In the genomic region with DNA sequence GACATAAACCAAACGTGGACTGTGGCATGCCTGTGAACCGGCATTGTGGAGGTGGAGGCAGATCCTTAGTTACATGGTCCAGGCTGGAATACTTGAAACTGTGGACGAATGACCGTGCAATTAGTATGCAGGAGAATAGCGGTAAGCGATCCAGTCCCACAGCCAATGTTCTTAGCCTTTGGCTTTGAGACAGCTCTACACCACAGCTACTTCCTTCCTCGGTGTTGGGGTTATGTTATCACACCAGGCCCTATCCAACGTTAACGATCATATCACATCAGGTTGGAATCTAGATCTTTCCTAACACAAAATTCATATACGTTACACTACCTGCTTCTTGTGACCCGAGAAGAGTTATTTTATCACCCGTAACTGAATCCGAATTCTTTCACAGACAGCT, we compare ENCODE assay signal across 8 mouse cellular contexts. TPM values are rescaled to one million over a fixed set of nuclear protein-coding genes. Genes with fewer than 3 reads are reported as not detected.
DNase-seq lines count a peak whose midpoint lies in the region; ATAC-seq lines count a peak whose summit lies in the region.

No protein-coding gene starts in this region.

- H3K27me3 ChIP-seq in kidney, embryonic 14.5 days (ENCODE audit: control insufficient read depth, insufficient read depth, low read length), result no peaks in the 10 kb centered on the region
- H3K27me3 ChIP-seq in hindbrain, embryonic 15.5 days, result no peaks in the 10 kb centered on the region
- no peaks in the 10 kb centered on the region for H3K27me3 ChIP-seq in midbrain, embryonic 13.5 days

- 67% methylated on average over 13 of the region's 13 CpGs for WGBS in kidney, embryonic 14.5 days
- WGBS in hindbrain, embryonic 15.5 days, result 72% methylated on average over 13 of the region's 13 CpGs
- 76% methylated on average over 13 of the region's 13 CpGs for WGBS in midbrain, embryonic 13.5 days

- DNase-seq in kidney, adult 11 months, result no peak
- DNase-seq in urinary bladder, postnatal 36 days (ENCODE audit: low spot score in 2 of 2), result no peak
- no peak for DNase-seq in frontal cortex, adult 2 months (ENCODE audit: extremely low spot score in 1 of 2, low spot score in 1 of 2)

- peaks cover 5% of the 10 kb centered on the region for H3K4me1 ChIP-seq in kidney, embryonic 14.5 days (ENCODE audit: control insufficient read depth, insufficient read depth, low read length)
- H3K4me1 ChIP-seq in hindbrain, embryonic 15.5 days (replicated peaks), result peaks cover 26% of the 10 kb centered on the region
- peaks cover 33% of the 10 kb centered on the region for H3K4me1 ChIP-seq in midbrain, embryonic 13.5 days (replicated peaks)

- H3K27ac ChIP-seq in kidney, embryonic 14.5 days (ENCODE audit: low read depth, low read length), result no peak overlapping the region
- no peak overlapping the region for H3K27ac ChIP-seq in hindbrain, embryonic 15.5 days (replicated peaks)
- H3K27ac ChIP-seq in midbrain, embryonic 13.5 days, result no peak overlapping the region

- H3K9me3 ChIP-seq in kidney, embryonic 14.5 days (ENCODE audit: control insufficient read depth, low read length), result no peaks in the 10 kb centered on the region
- H3K9me3 ChIP-seq in hindbrain, embryonic 15.5 days, result no peaks in the 10 kb centered on the region
- no peaks in the 10 kb centered on the region for H3K9me3 ChIP-seq in midbrain, embryonic 13.5 days

- H3K4me2 ChIP-seq in kidney, embryonic 14.5 days (replicated peaks; ENCODE audit: low read depth, low read length), result peak overlapping the region; percentile 60
- peak overlapping the region; percentile 88 for H3K4me2 ChIP-seq in hindbrain, embryonic 15.5 days
- H3K4me2 ChIP-seq in midbrain, embryonic 13.5 days (replicated peaks), result peak overlapping the region; percentile 95

- H3K4me3 ChIP-seq in kidney, embryonic 14.5 days (ENCODE audit: low read length), result peak overlapping the region; percentile 83
- H3K4me3 ChIP-seq in hindbrain, embryonic 15.5 days, result peak overlapping the region; percentile 99
- H3K4me3 ChIP-seq in midbrain, embryonic 13.5 days (replicated peaks), result peak overlapping the region; percentile 94

- ATAC-seq in kidney, embryonic 14.5 days (ENCODE audit: low FRiP score, low TSS enrichment), result no peak
- ATAC-seq in common myeloid progenitor, adult 5-6 weeks (replicated peaks; ENCODE audit: low read depth, poor library complexity, severe bottlenecking), result peak; percentile 58
- no peak for ATAC-seq in hindbrain, embryonic 15.5 days (ENCODE audit: low FRiP score, low read depth)
- ATAC-seq in midbrain, embryonic 13.5 days, result no peak
- ATAC-seq in monocyte, adult 5-6 weeks (replicated peaks; ENCODE audit: insufficient number of reproducible peaks, low FRiP score, low TSS enrichment, poor library complexity, severe bottlenecking), result no peak

- H3K36me3 ChIP-seq in kidney, embryonic 14.5 days (ENCODE audit: control insufficient read depth, insufficient read depth, low read length), result peaks cover 21% of the 10 kb centered on the region
- H3K36me3 ChIP-seq in hindbrain, embryonic 15.5 days, result peaks cover 11% of the 10 kb centered on the region
- H3K36me3 ChIP-seq in midbrain, embryonic 13.5 days, result peaks cover 20% of the 10 kb centered on the region

- H3K9ac ChIP-seq in kidney, embryonic 14.5 days (ENCODE audit: low read depth, low read length), result peak overlapping the region; percentile 93; the same call in 1 of the 2 replicates
- peak overlapping the region; percentile 97; the same call in 1 of the 2 replicates for H3K9ac ChIP-seq in hindbrain, embryonic 15.5 days
- H3K9ac ChIP-seq in midbrain, embryonic 13.5 days (replicated peaks), result peak overlapping the region; percentile 93

RNA-seq across cellular contexts. Expression of gene Wfdc3, which starts 0.7 kb away (rescaled TPM):
- polyA plus RNA-seq in kidney, embryonic 14.5 days (2014; fragmentation: Nextera tagmentation; extraction: Ambion mirVana), result 0.83 and 1.4 TPM in 2 replicates
- total RNA-seq in common myeloid progenitor, adult 5-6 weeks (2017), result 1.1 TPM in 1 of 2 replicates, not detected in the other
- 1.6 and 1.7 TPM in 2 replicates for polyA plus RNA-seq in hindbrain, embryonic 15.5 days (2015; fragmentation: Nextera tagmentation; extraction: Ambion mirVana)
- polyA plus RNA-seq in midbrain, embryonic 13.5 days (2015; fragmentation: Nextera tagmentation; extraction: Ambion mirVana), result 1.2 and 1.3 TPM in 2 replicates
- not detected in 3 replicates for total RNA-seq in monocyte, adult 5-6 weeks (2017)
- 2.4 and 3.3 TPM in 2 replicates for polyA plus RNA-seq in frontal cortex, adult 2 months (2012; rRNA removed)

RNA-seq across cellular contexts. Expression of gene Dnttip1, which starts 0.8 kb away (rescaled TPM):
- polyA plus RNA-seq in kidney, embryonic 14.5 days (2014; fragmentation: Nextera tagmentation; extraction: Ambion mirVana), result 64.4 and 70.8 TPM in 2 replicates
- total RNA-seq in common myeloid progenitor, adult 5-6 weeks (2017), result 26.7 and 29.6 TPM in 2 replicates
- polyA plus RNA-seq in hindbrain, embryonic 15.5 days (2015; fragmentation: Nextera tagmentation; extraction: Ambion mirVana), result 54.6 and 57.6 TPM in 2 replicates
- 65.4 and 72.6 TPM in 2 replicates for polyA plus RNA-seq in midbrain, embryonic 13.5 days (2015; fragmentation: Nextera tagmentation; extraction: Ambion mirVana)
- total RNA-seq in monocyte, adult 5-6 weeks (2017), result 18.2 to 23.6 TPM (median 20.1 TPM) in 3 replicates
- polyA plus RNA-seq in frontal cortex, adult 2 months (2012; rRNA removed), result 44.3 and 46.4 TPM in 2 replicates

RNA-seq across cellular contexts. Expression of gene Ube2c, which starts 24.7 kb away (rescaled TPM):
- 559 and 687 TPM in 2 replicates for polyA plus RNA-seq in kidney, embryonic 14.5 days (2014; fragmentation: Nextera tagmentation; extraction: Ambion mirVana)
- total RNA-seq in common myeloid progenitor, adult 5-6 weeks (2017), result 153 and 159 TPM in 2 replicates
- polyA plus RNA-seq in hindbrain, embryonic 15.5 days (2015; fragmentation: Nextera tagmentation; extraction: Ambion mirVana), result 78.0 and 107 TPM in 2 replicates
- 203 and 208 TPM in 2 replicates for polyA plus RNA-seq in midbrain, embryonic 13.5 days (2015; fragmentation: Nextera tagmentation; extraction: Ambion mirVana)
- total RNA-seq in monocyte, adult 5-6 weeks (2017), result 2.7 to 5.1 TPM (median 3.5 TPM) in 3 replicates
- polyA plus RNA-seq in frontal cortex, adult 2 months (2012; rRNA removed), result 2.0 and 2.8 TPM in 2 replicates

RNA-seq across cellular contexts. Expression of gene Spint5, which starts 29.9 kb away (rescaled TPM):
- not detected in 2 replicates for polyA plus RNA-seq in kidney, embryonic 14.5 days (2014; fragmentation: Nextera tagmentation; extraction: Ambion mirVana)
- total RNA-seq in common myeloid progenitor, adult 5-6 weeks (2017), result not detected in 2 replicates
- polyA plus RNA-seq in hindbrain, embryonic 15.5 days (2015; fragmentation: Nextera tagmentation; extraction: Ambion mirVana), result not detected in 2 replicates
- polyA plus RNA-seq in midbrain, embryonic 13.5 days (2015; fragmentation: Nextera tagmentation; extraction: Ambion mirVana), result not detected in 2 replicates
- not detected in 3 replicates for total RNA-seq in monocyte, adult 5-6 weeks (2017)
- not detected in 2 replicates for polyA plus RNA-seq in frontal cortex, adult 2 months (2012; rRNA removed)

RNA-seq across cellular contexts. Expression of gene Tnnc2, which starts 34.8 kb away (rescaled TPM):
- polyA plus RNA-seq in kidney, embryonic 14.5 days (2014; fragmentation: Nextera tagmentation; extraction: Ambion mirVana), result 1.8 and 1.9 TPM in 2 replicates
- total RNA-seq in common myeloid progenitor, adult 5-6 weeks (2017), result not detected in 2 replicates
- 0.97 and 2.4 TPM in 2 replicates for polyA plus RNA-seq in hindbrain, embryonic 15.5 days (2015; fragmentation: Nextera tagmentation; extraction: Ambion mirVana)
- polyA plus RNA-seq in midbrain, embryonic 13.5 days (2015; fragmentation: Nextera tagmentation; extraction: Ambion mirVana), result not detected in 2 replicates
- total RNA-seq in monocyte, adult 5-6 weeks (2017), result not detected in 3 replicates
- polyA plus RNA-seq in frontal cortex, adult 2 months (2012; rRNA removed), result 0.96 and 3.9 TPM in 2 replicates

Comparison
In these comparisons a context has a peak if more than half of its experiments do, and no peak if none do; other contexts are left out.
1. RNA of gene Ube2c, which starts 24.7 kb away (polyA plus RNA-seq): 559 to 687 TPM in kidney, embryonic 14.5 days, 203 to 208 TPM in midbrain, embryonic 13.5 days and 78.0 to 107 TPM in hindbrain, embryonic 15.5 days; 2.0 to 2.8 TPM in frontal cortex, adult 2 months; every median in the first group is over 10 times any median in the second.
2. Peak in every context shown above with its lines, with median percentiles within 50 percentile points of each other: H3K4me2 ChIP-seq, H3K4me3 ChIP-seq and H3K9ac ChIP-seq.